Mouse (Mus musculus): Measurements from ENCODE around the gene Kirrel3. TPM values are rescaled to one million over a fixed set of nuclear protein-coding genes. Genes with fewer than 3 reads are reported as not detected.

The Kirrel3 gene
- total RNA-seq, 4 experiments from 2014 or later, result 0.41 to 1.6 (median 0.80) TPM

GRCm38 (mm10) chr9:34604931-34605330, 119.2 kb downstream of the Kirrel3 start:
- peak; percentile 23 for DNase-seq

- no peak for DNase-seq
Measured at GRCm38 (mm10) chr9:34605486-34605885, 119.8 kb downstream of the Kirrel3 start.

- DNase-seq, result no peak
Measured at GRCm38 (mm10) chr9:34607976-34608375, 122.3 kb downstream of the Kirrel3 start.

DNA sequence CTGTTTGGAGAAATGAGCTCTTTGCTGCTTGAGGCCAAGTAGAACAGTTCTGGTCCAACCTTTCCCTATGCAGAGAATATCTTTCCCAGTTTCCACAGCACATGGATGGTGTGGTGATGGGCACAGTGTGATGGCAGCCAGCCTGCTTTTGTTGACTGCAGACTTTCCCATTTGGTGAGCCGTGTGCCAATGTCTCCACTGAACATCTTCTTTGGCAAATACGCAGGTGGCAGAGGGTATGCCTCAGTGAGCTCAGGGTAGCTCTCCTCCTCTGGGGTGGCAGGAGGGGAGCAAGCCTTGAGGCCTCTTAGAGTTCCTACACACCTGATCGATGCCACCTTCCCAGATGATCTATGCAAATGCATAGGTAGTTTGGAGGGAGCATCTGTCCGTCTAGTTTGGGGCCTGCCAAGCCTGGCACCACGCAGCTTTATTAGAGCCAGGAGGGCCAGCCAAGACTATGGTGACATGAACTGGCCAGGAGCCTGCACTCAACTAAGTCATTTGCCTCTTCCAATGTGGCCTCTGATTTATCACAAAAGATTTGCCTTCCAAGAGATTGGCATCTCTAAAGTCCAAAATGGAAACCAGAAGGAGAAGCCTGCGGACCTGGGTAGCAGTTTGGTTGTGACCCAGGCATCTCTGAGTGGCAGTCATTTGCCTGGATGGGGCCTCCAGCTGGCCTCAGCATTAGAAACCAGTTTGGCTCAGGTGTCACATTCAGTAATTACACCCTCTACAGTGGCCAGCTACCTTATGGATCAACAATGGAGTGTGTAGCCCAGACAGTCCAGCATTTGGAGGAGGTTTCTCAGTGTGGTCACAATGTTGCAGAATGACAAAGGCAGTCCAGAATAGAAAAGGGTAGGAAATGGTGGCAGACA, 127.4 kb downstream of the Kirrel3 start:
- no peak for DNase-seq

DNA sequence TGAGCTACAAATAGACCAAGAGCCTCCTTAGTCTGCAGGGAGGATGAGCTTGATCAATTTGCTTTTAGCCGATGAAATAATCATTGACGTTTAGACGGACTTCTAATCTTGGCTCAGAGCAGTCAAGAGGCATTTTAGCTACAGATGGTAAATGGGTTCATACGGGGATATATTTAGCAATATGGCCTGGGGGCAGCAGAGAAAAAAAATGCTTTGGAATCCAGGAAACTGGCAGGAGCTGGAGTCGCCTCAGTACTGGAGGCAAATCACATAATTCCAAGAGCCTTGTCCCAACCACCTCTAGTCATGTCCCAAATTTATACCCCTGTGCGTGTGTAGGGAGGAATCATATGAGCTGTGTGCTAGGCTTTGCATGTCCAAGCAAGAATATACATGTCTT, 132.4 kb downstream of the Kirrel3 start:
- DNase-seq, result no peak

DNA sequence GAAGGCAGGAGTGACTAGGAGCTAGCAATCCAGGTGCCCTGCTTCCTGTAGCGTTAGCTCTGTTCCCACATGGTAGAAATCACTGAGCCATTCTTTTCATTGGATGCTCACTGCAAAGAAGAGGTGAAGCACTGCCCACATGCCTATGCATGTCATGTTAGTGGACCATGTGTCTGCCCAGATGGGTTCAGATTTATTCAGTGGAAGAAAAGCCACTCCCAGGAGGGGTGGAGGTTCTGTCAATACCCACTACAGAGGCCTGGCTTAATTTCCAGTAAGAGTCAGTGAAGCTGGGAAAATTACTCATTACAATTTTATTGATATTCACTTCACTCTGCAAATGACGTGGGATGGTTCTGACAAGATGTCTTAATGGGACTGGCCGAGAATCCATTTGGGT, 134.2 kb downstream of the Kirrel3 start:
- no peak for DNase-seq

DNA sequence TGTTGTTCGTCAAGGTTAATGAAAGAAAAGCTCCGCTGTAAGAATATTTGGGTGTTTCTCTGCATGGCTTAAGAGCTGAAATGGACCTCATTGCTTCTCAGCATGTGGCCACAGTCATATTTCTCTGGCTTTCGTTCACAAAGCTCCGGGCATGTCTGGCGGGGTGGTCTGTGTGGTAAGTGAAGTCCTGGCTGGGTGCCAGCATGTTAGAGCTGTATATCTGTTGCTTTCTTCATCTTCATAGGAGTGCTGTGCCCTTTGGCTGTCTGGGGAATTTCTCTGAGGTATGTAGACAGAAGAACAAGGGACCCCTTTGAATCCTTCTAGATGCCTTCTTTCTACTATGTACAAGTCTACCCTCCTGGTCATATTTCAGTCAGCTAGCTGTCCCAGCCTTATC, 137.8 kb downstream of the Kirrel3 start:
- DNase-seq, result no peak

GRCm38 (mm10) chr9:34624021-34624420, 138.3 kb downstream of the Kirrel3 start:
- DNase-seq, result no peak

GRCm38 (mm10) chr9:34628841-34629240, 143.1 kb downstream of the Kirrel3 start:
- no peak for DNase-seq

- no peak for DNase-seq
Measured at GRCm38 (mm10) chr9:34635696-34636095, 150.0 kb downstream of the Kirrel3 start.

DNA sequence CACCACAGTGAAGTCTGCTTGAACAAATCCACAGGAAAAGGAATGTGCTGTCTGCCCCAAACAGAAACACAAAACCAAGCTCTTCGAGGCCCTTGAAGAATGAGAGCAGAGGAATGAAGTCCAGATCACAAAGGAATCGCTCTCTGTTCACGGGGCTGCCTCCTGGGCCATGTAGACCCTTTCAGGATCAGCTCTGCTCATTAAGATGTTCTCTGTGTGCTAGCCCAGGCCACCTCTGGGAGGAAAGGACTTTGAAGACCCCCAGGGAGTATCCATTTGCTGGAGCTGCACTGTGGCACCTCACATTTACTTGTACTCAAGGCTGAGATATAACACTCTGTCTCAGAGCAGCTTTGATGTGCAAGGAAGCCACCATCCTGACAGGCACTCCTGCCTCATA, 158.2 kb downstream of the Kirrel3 start:
- DNase-seq, result no peak

- no peak for DNase-seq
Measured at GRCm38 (mm10) chr9:34644392-34644791, 158.7 kb downstream of the Kirrel3 start.

GRCm38 (mm10) chr9:34646831-34647230, 161.1 kb downstream of the Kirrel3 start:
- DNase-seq, result no peak

DNA sequence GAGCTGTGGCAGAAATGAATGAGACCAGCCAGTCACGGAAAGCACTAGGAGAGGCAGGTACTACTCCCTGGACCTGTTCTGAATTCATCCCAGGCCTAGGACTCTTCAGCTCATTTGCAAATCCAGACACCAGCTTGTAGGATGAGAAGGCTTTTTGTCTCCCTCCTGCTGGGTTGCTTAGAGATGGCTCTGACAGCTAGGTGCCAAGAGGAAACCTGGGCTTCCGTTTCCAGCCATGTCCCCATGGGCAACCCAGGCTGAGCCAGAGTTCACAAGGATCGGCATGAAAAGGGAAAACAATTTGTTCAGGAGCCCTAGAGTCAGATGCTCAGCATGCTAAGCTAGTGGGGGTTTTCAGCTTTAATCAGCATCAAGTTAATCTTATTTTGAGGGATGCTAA, 166.6 kb downstream of the Kirrel3 start:
- DNase-seq, result no peak

- DNase-seq, result no peak
Measured at GRCm38 (mm10) chr9:34653141-34653540, 167.4 kb downstream of the Kirrel3 start.

GRCm38 (mm10) chr9:34660566-34660965, 174.9 kb downstream of the Kirrel3 start:
- no peak for DNase-seq

GRCm38 (mm10) chr9:34663412-34663811, 177.7 kb downstream of the Kirrel3 start:
- DNase-seq, result no peak

- DNase-seq, result no peak
Measured at GRCm38 (mm10) chr9:34665361-34666129, 179.9 kb downstream of the Kirrel3 start.

DNA sequence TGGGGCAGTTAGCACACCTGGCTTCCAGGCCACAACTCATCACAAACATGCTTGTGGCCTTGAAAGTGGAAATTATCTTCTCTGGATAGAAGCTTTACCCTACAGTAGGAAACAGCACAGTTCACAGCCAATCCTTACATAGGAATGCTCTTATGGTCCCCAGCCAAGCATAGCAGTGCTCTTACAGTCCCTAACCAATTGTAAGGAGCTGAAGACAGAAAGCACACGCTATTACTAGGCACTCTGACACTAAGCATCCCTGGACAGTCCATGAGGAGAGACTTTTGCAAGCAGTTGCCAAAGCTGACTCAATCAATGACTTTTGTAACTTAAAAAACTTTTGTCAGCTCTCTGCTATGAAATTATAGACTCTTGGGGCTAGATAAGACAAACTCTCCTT, 181.5 kb downstream of the Kirrel3 start:
- no peak for DNase-seq

DNA sequence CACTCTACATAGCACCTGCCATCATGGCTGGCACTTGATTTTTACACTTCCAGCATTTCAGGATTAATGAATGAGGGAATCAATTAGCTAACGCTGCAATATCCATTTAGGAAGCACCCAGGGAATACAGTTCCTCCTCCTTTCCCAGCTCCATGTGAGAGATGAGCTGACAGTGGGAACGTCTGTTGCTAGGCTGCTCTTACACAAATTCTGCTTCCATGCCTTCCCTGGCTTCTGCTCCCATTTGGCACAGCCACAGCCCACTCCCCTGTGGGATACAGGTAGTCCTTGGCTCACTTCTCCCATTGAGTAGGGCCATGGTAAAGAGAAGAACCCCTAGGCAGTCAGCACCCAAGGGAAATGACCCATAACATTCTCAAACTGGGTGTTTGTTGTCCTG, 185.2 kb downstream of the Kirrel3 start:
- no peak for DNase-seq

DNA sequence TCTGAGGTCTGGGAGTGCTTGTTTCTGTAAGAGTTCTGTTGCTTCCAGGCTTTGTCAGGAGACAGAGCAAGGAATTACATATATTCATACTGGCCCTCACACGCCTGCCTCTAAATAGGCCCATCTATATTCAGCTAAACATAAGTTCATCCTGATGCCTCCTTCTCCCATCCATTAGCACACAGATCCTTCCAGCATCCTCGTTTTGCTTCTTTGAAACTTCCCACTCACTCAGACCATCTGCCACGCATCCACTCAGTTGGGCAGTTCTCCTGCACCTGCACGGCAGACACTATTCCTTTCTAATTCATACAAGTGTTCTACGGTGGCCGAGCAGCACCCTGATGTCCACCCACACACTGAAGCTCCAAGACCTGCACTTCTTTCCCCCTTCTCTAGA, 201.1 kb downstream of the Kirrel3 start:
- no peak for DNase-seq

DNA sequence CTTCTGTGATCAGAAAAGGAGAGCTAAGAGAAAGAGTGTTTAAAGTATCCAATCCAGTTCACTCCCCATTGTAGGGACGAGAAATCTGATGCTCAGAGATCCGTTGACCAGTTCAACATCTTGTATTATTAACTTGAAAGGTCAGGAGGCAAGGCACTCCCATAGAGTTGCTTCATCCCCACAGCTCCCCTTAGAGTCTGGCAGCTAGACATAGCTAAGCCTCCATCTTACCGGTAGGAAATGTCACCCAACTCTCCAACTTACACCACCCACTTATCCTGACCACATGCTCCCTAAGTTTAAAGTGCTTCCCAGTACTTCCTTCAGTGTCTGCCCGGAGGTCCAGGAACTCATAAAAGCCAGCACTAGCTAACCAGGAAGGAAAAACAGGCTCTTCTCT, 202.7 kb downstream of the Kirrel3 start:
- no peak for DNase-seq

- DNase-seq, result no peak
Measured at GRCm38 (mm10) chr9:34689375-34689774, 203.7 kb downstream of the Kirrel3 start.

DNA sequence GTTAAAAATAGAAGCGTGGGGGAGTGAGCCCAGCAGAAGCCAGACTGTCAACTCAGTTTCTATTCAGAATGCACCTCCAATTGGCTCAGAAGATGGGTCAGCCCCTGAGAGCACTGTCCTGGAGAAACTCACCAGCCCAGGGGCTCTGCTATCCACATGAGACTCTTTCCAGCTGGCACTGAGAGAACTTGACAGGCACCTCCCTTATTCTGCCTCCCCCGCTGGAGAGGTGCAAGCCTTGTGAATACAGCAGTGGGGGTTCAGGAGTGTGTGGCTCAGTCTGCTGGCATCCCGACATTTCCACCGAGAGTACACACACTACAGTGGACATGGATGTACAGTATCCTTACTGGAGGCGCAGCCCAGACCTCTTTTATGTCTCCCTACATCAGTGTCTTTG, 210.0 kb downstream of the Kirrel3 start:
- no peak for DNase-seq

Data from adrenal gland, adult 8-10 months (tissue).